In the genomic region with DNA sequence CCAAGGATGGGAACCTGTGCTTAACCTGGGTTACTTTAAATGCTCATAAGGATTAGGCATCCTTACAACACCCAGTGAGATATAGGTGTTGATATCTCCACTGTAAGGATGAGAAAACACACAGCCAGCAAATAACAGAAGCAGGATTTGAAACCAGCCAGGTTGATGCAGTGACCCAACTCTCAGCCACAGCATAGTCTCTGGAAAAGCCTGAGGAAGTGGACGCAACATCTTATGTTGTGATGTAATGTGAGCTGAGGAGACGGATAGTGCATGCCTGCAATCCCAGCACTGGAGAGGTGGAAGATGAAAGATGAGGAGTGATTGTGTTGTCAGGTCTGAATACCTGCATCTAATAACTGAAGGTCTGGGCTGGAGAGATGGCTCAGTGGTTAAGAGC, we compare ENCODE assay signal across 17 mouse cellular contexts.
"Had no signal": no experiment of that assay in that cellular context is flagged by ENCODE, and none has a peak within 500 bp of the region (broad histone marks: within the 10 kb centered on the region; RNA-seq: fewer than 3 reads in every experiment).

No protein-coding gene starts in this region.

- ATAC-seq: liver, embryonic 12.5 days; liver, postnatal 0 days; lung, postnatal 0 days; midbrain, embryonic 13.5 days; midbrain, embryonic 15.5 days; midbrain, embryonic 16.5 days had no signal

- DNase-seq: left cerebral cortex, postnatal 4 days; liver; liver, embryonic 13.5 days; liver, postnatal 0 days; lung, adult 18-20 months; lung, adult 2 months; lung, embryonic 14.5 days; lung, postnatal 10 days; lung, postnatal 14 days; lung, postnatal 36 days; lung, postnatal 4 days; midbrain, embryonic 14.5 days had no signal
